Mouse (Mus musculus): ENCODE measurements around the gene Tbp.

The Tbp gene

GRCm38 (mm10) chr17:15499656-15500394 lies at the start of gene Tbp, which contains the start of gene Psmb1:
Tbp (plus strand) TSS chr17:15499888.
Psmb1 (minus strand) TSS chr17:15499751.
- peak; percentile 98 for DNase-seq (ENCODE audit: low read depth, low spot score)

DNA sequence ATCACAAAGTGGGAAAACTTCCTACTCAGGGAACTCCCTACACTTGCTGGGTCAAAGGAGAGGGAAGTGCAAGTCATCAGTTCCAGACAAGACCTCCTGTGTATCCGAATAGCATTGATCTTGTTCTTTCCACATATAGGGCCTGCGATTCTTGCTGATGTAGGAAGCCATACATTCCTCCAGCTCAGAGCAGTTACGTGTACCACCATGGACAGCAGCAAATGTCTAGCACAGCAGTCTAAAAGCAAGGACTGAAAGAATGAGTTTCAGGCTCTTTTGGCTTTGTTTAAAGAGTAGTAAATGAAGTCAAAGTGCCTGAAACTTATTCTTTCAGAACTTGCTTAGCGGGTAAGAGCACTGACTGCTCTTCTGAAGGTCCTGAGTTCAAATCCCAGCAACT lies 44.5 kb upstream of the Tbp start:
- DNase-seq (ENCODE audit: low read depth, low spot score), result no peak

DNA sequence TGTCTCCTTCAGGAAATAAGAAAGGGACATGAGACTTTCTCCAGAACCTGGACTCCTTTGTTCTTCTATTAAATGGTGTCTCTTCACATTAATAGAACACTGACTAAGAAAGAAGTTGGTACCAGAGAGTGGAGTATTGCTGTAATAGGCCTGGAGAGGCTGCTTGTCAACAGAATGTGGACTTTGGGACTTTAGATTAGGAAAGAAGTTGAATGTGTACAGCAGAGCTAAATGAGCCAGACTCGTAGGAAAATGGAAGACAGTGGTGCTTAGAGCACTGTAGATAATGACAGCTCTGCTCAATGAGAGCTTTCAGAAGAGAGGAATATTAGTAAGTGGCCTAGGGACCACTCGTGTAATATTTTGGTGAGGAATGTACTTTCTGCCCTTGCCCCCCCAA lies 43.1 kb upstream of the Tbp start:
- no peak for DNase-seq (ENCODE audit: low read depth, low spot score)

- DNase-seq (ENCODE audit: low read depth, low spot score), result no peak
Measured at GRCm38 (mm10) chr17:15459761-15460160, 39.9 kb upstream of the Tbp start.

DNA sequence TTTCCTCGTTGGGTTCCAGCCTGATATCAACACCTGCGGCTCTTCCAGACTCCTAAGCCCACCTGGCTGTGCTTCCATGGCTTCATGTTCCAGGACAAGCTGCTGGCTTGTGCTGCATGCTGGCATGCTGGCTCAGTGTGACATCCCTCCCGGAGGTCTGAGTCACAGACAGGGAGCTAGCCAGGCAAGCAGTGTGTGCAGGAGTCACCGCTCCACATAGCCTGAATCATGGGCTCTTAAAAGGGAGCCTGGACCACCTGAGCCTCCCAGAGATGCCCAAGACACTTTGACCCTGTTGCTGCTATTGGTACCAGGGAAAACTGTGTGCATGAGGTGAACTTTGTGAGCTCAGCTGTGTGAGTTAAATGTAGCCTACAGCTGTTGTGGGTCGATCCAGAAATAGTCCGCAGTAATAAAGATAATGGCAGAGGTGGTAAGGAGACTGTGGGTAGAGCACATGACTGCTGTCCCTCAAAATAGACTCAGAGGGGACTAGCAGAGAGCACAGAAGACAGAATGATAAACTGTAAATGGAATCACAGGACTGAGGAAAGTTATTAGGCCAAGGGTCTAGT lies 37.7 kb upstream of the Tbp start:
- no peak for DNase-seq (ENCODE audit: low read depth, low spot score)

GRCm38 (mm10) chr17:15467669-15468068 lies 32.0 kb upstream of the Tbp start:
- DNase-seq (ENCODE audit: low read depth, low spot score), result peak; percentile 28

- no peak for DNase-seq (ENCODE audit: low read depth, low spot score)
Measured at GRCm38 (mm10) chr17:15472671-15473070, 27.0 kb upstream of the Tbp start.

GRCm38 (mm10) chr17:15490542-15490941 lies 9.1 kb upstream of the Tbp start:
- no peak for DNase-seq (ENCODE audit: low read depth, low spot score)

- peak; percentile 93 for DNase-seq (ENCODE audit: low read depth, low spot score)
Measured at GRCm38 (mm10) chr17:15497882-15498752, 1.6 kb upstream of the Tbp start.

DNA sequence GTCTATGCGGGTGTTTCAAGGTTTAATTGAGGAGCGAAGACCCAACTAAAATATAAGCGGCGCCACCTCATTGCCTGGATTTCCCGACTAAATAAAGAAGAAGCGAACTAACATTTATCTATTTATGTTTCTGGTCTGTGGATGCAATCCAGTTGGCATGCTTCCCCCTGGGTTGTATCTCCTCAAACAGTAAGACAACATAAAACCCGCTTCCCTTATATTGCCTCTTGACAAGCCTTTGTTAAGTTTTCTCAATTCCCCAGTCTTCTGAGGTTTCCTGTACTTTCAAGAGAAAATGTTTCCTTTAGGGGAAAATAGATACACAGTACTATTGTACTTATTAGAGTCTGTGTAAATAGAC lies 955 bp upstream of the Tbp start:
- DNase-seq (ENCODE audit: low read depth, low spot score), result no peak

DNA sequence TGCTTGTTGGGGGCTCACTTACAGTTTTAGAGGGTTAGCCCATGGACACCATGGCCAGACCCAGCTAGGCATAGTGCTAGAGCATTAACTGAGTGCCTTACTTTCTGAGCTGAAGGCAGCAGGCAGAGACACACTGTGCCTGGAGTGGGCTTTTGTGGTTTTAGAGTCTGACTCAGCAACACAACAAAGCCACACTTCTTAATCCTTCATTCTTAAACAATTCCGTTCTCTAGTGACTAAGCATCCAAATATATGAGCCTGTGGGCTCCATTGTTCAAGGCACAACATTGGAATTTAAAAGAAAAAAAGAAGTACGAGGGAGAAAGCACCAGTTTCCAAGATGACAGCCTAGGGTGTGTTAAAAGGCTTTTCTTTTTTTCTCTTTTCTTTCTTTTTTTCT lies 11.0 kb downstream of the Tbp start:
- no peak for DNase-seq (ENCODE audit: low read depth, low spot score)

DNA sequence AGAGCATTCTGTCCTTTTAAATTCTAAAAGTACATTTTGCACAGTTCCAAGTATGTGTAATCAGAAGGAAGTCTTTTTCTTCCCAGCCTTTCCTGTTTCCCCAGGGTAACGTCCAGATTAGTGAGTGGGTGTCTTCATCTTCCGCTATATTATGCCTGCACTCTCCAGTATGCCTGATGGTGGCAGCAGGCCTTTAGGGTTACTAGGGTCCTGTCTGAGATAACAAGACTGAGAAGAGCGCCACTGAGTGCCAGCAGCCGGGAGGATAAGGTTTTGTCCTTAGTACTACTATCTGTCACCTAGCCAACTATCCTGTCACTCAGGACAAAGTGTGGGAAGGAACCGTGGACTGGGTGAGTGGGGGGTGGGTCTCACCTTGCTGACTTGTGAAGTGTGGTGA lies 18.1 kb downstream of the Tbp start:
- DNase-seq (ENCODE audit: low read depth, low spot score), result no peak

- no peak for DNase-seq (ENCODE audit: low read depth, low spot score)
Measured at GRCm38 (mm10) chr17:15518186-15518585, 18.5 kb downstream of the Tbp start.

DNA sequence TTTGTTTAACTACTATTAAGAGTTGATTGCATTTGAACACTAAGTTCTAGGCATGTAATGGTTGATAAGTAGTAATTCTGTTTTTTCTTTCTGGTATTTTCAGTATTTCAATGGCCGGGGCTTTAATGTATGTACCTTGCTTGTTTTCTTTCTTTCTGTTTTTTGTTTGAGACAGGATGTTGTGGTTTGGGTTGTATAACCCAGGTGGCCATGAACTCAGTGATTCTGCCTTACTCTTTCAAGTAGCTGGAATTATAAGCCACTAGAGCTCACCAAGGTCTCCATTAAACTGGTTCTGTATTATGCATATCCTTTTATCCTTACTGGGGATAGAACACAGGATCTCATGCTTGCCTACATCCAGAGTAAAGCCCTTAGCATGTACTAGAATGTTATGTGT lies 19.1 kb downstream of the Tbp start:
- DNase-seq (ENCODE audit: low read depth, low spot score), result no peak

DNA sequence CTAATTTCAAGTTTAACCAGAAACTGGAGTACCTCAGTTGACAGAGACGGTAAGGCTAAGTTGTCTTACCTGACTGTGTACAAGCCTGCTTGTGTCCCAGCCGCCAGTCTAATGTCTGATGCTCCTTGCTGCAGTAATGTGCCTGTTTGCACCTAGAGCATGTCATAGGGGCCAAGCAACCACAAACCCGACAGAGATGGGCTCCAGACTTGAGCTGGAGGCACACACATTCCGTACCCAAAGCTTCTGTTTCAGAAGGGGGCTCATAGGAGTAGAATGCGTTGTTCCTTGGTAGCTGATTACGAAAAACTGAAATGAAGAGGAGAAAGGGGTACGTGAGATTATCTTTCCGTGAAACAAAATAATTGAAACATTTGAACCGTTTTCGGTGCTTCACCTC lies 26.6 kb downstream of the Tbp start:
- DNase-seq (ENCODE audit: low read depth, low spot score), result no peak

DNA sequence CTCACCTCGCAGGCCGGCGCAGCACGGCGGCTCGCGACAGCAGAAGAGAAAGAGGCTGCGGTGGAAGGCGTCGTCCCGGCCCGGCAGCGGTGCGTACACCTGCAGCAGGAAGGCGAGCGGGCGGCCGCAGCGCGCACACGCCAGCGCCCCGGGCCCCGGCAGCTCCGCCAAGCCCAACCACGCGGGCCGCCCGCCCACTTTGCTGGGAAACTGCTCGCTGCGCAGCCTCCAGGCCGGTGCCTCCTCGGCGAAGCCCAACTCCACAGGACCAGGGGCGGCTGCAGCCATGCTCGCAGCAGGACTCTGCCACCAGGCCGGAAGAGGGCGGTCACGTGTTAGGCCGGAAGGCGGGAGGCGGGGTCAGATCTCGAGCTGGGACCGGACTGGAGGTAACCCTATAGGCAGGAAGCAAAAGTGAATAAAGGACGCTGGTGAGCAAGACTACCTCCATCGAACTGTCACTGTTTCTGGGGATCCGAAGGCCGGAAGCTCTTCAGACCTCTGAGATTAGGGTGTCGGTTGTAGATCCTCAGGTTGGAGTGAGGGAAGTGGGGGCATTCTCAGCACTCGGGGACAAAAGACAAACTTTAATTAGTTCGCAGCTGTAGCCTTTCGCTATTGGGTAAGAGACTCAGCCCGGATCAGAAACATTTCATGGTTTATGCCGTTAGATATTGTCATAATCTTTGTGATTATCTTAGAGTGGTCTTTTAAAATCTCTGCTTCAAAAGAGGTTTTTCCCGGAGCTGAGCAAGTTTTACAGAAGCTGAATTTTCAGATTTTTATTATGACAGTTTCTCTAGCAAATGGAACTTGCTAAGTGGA lies 27.5 kb downstream of the Tbp start, which contains the start of gene Pdcd2:
Pdcd2 (minus strand) TSS at position 316 of the 825 bp plus-strand sequence.
- DNase-seq (ENCODE audit: low read depth, low spot score), result peak; percentile 86

- no peak for DNase-seq (ENCODE audit: low read depth, low spot score)
Measured at GRCm38 (mm10) chr17:15527811-15528136, 28.1 kb downstream of the Tbp start.

- no peak for DNase-seq (ENCODE audit: low read depth, low spot score)
Measured at GRCm38 (mm10) chr17:15528887-15529286, 29.2 kb downstream of the Tbp start.

DNA sequence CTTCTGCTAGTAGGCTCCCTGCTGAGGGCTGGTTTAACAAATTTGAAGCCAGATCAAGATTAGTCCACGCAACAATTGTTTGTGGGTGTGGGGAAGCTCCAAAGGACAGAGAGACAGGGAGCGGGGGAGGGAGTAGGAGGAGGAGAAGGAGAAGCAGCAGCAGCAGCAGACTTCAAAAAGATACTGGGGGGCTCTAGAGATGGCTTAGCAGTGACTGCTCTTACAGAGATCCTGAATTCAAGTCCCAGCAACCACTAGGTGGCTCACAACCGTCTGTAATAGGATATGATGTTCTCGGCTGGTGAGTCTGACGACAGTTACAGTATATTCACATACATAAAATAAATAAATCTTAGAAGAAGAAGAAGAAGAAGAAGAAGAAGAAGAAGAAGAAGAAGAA lies 30.5 kb downstream of the Tbp start:
- peak; percentile 42 for DNase-seq (ENCODE audit: low read depth, low spot score)

- DNase-seq (ENCODE audit: low read depth, low spot score), result peak; percentile 70
Measured at GRCm38 (mm10) chr17:15535162-15535800, 35.6 kb downstream of the Tbp start.

GRCm38 (mm10) chr17:15535943-15536342 lies 36.3 kb downstream of the Tbp start:
- no peak for DNase-seq (ENCODE audit: low read depth, low spot score)
